Mouse (Mus musculus) NIH3T3 (cell line): Measurements from ENCODE around the gene Olfr70.

Source experiments
- DNase-seq: peaks from one replicate; pipeline ENCODE4 v3.0.0-alpha.2; 2012; ENCODE audit warnings: low read depth

Olfr70 gene

GRCm38 (mm10) chr4:43655656-43656338 lies 44.8 kb downstream of the Olfr70 start:
- no peak for DNase-seq

DNA sequence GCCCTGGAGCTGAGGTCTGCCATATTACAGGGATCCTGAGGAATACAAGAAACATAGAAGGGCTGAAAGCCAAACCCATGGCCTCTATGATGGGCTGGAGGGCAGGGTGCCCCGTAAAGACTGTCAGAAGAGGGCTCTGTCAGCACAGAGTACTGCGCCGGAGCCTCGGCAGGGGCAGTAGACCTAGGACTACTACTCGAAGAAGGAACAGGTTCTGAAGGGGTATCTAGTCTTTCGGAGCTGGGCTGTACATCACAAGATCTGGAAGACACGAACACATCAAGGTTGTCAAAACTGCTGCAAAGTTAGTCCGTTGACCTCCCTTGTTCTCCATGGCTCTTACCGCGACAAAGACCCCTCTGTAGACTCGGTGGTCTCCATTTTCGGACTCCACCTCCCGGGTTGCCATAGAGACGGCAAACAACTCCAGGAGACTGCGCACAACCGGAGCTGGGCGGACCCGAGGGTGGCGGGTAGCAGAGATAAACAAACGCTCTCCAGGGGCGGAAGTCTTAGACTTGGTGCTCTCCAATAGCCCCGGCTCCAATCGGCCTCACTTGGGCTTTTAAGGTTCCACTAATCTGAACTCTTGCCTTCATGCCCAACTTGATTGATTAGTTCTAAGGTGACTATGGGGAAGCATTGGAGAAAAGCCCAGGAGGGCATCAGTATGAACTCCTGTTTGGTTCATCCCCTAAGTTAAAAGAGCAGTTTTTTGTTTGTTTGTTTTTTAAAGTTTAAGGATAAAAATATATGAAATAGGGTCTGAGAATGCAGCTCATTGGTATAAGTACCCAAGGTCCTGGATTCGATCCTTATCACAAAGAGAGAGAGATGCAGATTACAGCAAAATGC lies 47.2 kb downstream of the Olfr70 start, which contains the start of gene Spag8:
Gene Spag8, minus strand, starts transcription at position 434 of the 855 bp plus-strand sequence.
- no peak for DNase-seq

DNA sequence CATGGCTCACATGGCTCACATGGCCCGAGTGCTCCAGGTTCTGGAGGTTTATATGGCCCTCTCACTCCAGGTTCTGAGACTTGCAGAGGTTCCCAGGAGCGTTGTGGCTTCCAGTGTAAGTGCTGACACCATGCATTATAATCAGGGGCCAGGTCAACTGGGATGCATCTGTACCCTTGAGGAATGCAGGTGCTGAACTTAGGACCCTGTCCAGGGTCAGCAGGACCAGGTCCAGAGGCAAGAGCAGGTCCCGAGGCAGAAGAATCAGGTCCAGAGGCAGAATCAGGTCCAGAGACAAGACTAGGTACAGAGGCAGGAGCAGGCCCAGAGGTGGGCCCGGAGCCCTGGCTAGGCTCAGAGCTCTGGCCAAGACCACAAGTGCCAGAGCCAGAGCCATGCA lies 47.9 kb downstream of the Olfr70 start:
- no peak for DNase-seq

- no peak for DNase-seq
Measured at GRCm38 (mm10) chr4:43649783-43650182, 50.8 kb downstream of the Olfr70 start.
